Mouse (Mus musculus) heart, postnatal 0 days (tissue): Measurements from ENCODE around the gene Zbed5. TPM values are rescaled to one million over a fixed set of nuclear protein-coding genes. Genes with fewer than 3 reads are reported as not detected.

Experiments used
- ATAC-seq: fragments of 200-750 bp; cut with Nextera tagmentation; 2 replicates; pipeline ENCODE4 v1.8.0; 2017; ENCODE audit warnings: low read depth, moderate number of reproducible peaks, moderate library complexity; ENCODE audit not compliant: insufficient read depth
- DNase-seq: peaks from one replicate; pipeline ENCODE4 v3.0.0-alpha.2; 2016; ENCODE audit warnings: low spot score
- H3K27ac ChIP-seq: fragments of 300-500 bp; sonication (generic); 2 replicates; pipeline ENCODE4 v1.5.1; 2014; ENCODE audit warnings: low read depth, mild to moderate bottlenecking
- H3K27me3 ChIP-seq: fragments of 300-500 bp; sonication (generic); 2 replicates; pipeline ENCODE4 v1.6.1; 2014; ENCODE audit warnings: low read length, mixed read lengths; ENCODE audit not compliant: control insufficient read depth, insufficient read depth
- H3K36me3 ChIP-seq: fragments of 300-500 bp; sonication (generic); replicated peaks from 2 replicates; pipeline ENCODE4 v1.6.1; 2014; ENCODE audit warnings: low read length, mixed read lengths; ENCODE audit not compliant: control insufficient read depth, insufficient read depth
- H3K4me1 ChIP-seq: fragments of 300-500 bp; sonication (generic); 2 replicates; pipeline ENCODE4 v1.6.1; 2014; ENCODE audit warnings: antibody characterized with exemption; ENCODE audit not compliant: control insufficient read depth, insufficient read depth
- H3K4me2 ChIP-seq: fragments of 300-500 bp; sonication (generic); 2 replicates; pipeline ENCODE4 v1.6.1; 2014; ENCODE audit warnings: low read depth, mild to moderate bottlenecking, low read length, moderate library complexity
- H3K4me3 ChIP-seq: fragments of 300-500 bp; sonication (generic); 2 replicates; pipeline ENCODE4 v1.5.1; 2014; ENCODE audit warnings: low read depth, low read length
- H3K9ac ChIP-seq: fragments of 300-500 bp; sonication (generic); replicated peaks from 2 replicates; pipeline ENCODE4 v1.6.1; 2014; ENCODE audit warnings: low read depth, low read length, mixed read lengths
- H3K9me3 ChIP-seq: fragments of 300-500 bp; sonication (generic); replicated peaks from 2 replicates; pipeline ENCODE4 v1.6.1; 2016; ENCODE audit warnings: low read length; ENCODE audit not compliant: control insufficient read depth
- CTCF ChIP-seq: IDR thresholded peaks from 2 replicates; pipeline ENCODE4 v1.5.1; 2016; ENCODE audit warnings: antibody characterized with exemption, control low read depth, low read depth
- EP300 ChIP-seq: IDR thresholded peaks from 2 replicates; pipeline ENCODE4 v1.6.1; 2016; ENCODE audit warnings: antibody characterized with exemption, low read depth
- WGBS: fragments of 180-500 bp; shearing (Covaris S2); extraction: QIAGEN DNeasy Blood & Tissue Kit; methylation state at CpG from one replicate; pipeline ENCODE4 v1.1.7; 2014; 5-methylcytosine and 5-hydroxymethylcytosine counted together
- polyA plus RNA-seq: library from polyadenylated mRNA; unstranded; fragments of >200 nt; fragmentation: Nextera tagmentation; extraction: Ambion mirVana; gene quantifications from 2 replicates; pipeline ENCODE4 v1.2.1, GENCODE M21; 2015
- total RNA-seq: library from RNA; depleted of rRNA; stranded (reverse); fragments of >200 nt; gene quantifications from 2 replicates; pipeline ENCODE4 v1.2.3, GENCODE M21; 2014; ENCODE audit warnings: low replicate concordance

Gene Zbed5
- total and polyA plus RNA-seq, 2 experiments from 2014 or later: 1.4 to 1.5 TPM

DNA sequence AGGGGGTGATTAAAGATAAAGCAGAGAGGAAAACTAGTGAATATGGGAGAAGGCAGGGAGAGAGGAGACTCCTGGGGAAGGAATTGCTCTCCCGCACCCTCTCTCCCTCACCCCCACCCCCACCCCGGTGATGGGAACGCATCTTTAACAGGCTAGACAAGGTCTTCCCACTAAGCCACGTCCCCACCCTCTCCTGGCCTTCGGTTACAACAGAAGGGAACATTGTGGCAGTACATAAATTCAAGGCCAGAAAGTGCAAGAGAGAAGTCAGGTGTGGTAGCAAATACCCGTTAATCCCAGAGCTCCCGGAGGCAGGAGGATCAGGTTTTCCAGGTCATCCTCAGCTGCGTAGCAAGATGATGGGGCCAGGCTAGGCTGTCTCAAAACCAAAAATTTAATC is 23.8 kb downstream of the Zbed5 start:
- TF ChIP-seq EP300: no peak
- H3K27me3 ChIP-seq: no peaks in the 10 kb centered on the region
- H3K9ac ChIP-seq: no peak overlapping the region
- no peaks in the 10 kb centered on the region for H3K9me3 ChIP-seq
- no peak overlapping the region for H3K27ac ChIP-seq
- DNase-seq (no peak), ATAC-seq (no peak)
- 62% methylated on average over 8 of the region's 8 CpGs for WGBS
- no peaks in the 10 kb centered on the region for H3K36me3 ChIP-seq
- no peaks in the 10 kb centered on the region for H3K4me1 ChIP-seq
- H3K4me3 ChIP-seq: no peak overlapping the region
- H3K4me2 ChIP-seq: no peak overlapping the region

DNA sequence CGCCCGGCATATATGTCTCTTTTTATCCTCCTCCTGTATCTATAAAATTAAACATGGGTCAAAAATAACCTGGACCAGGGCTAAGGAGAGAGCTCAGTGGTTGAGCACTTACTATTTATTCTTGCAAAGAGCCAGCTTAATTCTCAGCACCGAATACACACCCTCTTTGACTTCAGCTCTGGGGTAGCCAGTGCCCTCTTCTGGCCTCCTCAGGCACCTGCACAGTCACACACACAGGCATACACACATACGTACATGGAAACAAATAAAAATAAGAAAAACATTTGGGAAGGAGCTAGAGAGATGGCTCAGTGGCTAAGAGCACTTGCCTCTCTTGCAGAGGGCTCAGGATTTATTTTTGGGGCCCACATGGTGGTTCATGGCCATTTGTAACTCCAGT is 26.4 kb downstream of the Zbed5 start:
- no peak overlapping the region for H3K4me2 ChIP-seq
- H3K27ac ChIP-seq: no peak overlapping the region
- DNase-seq (no peak), ATAC-seq (no peak)
- no peaks in the 10 kb centered on the region for H3K36me3 ChIP-seq
- H3K4me3 ChIP-seq: no peak overlapping the region
- H3K9me3 ChIP-seq: no peaks in the 10 kb centered on the region
- no peaks in the 10 kb centered on the region for H3K27me3 ChIP-seq
- no peak overlapping the region for H3K9ac ChIP-seq
- WGBS: 87% methylated on average over 4 of the region's 4 CpGs
- no peaks in the 10 kb centered on the region for H3K4me1 ChIP-seq
- TF ChIP-seq EP300 (no peak), CTCF (no peak)

DNA sequence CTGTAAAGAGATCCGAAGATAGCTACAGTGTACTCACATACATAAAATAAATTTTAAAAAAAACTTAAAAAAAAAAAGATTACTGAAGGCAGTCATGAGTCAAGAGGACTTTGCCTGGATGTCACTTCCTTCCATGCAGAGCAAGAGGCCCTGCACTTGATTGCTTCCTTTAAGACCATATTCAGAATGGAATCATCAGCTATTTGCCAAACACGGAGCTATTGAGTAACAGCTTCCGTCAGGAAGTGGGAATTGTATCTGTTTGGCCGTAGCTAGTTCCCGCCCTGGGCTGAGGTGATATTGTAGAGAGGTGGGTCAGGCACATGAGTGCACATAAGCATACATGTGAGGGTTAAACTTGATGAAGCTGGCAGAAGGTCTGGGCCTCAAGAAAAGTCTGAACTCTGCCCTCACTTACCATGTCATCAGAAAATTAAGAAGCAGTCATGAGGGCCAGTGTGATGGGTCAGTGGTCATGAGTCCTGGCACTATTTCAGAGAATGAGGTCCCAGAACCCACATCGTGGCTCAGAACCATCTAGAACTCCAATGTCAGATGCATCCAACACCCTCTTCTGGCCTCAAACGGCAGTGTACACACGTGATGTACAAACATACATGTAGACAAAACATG is 29.4 kb downstream of the Zbed5 start:
- WGBS: 67% methylated on average over 8 of the region's 8 CpGs
- DNase-seq (no peak), ATAC-seq (no peak)
- Histone ChIP-seq H3K4me2 (no peak overlapping the region), H3K27ac (no peak overlapping the region), H3K4me3 (no peak overlapping the region), H3K4me1 (no peaks in the 10 kb centered on the region), H3K36me3 (no peaks in the 10 kb centered on the region), H3K9ac (no peak overlapping the region), H3K9me3 (no peaks in the 10 kb centered on the region), H3K27me3 (no peaks in the 10 kb centered on the region)
- TF ChIP-seq CTCF: no peak
- TF ChIP-seq EP300: no peak

DNA sequence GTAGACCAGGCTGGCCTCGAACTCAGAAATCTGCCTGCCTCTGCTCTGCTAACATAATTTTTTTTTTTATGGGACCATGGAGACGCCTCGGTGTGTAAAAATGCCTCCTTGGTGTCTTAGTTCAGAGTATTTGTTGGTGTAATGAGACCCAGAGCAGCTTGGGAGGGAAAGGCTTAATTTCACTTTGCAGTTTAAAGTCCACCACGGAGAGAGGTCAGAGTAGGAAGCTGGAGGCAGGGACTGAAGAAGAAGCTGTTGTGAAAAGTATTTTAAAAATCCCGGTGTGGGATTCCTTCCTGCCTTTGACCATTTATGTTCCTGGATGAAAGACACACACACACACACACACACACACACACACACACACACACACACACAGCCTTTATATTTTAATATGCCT is 30.4 kb downstream of the Zbed5 start:
- TF ChIP-seq EP300 (no peak), CTCF (no peak)
- no peak for ATAC-seq
- H3K4me1 ChIP-seq: no peaks in the 10 kb centered on the region
- DNase-seq: no peak
- no peaks in the 10 kb centered on the region for H3K9me3 ChIP-seq
- no peaks in the 10 kb centered on the region for H3K27me3 ChIP-seq
- H3K27ac ChIP-seq: no peak overlapping the region
- no peak overlapping the region for H3K9ac ChIP-seq
- no peaks in the 10 kb centered on the region for H3K36me3 ChIP-seq
- no peak overlapping the region for H3K4me2 ChIP-seq
- 71% methylated on average over 5 of the region's 5 CpGs for WGBS
- H3K4me3 ChIP-seq: no peak overlapping the region

DNA sequence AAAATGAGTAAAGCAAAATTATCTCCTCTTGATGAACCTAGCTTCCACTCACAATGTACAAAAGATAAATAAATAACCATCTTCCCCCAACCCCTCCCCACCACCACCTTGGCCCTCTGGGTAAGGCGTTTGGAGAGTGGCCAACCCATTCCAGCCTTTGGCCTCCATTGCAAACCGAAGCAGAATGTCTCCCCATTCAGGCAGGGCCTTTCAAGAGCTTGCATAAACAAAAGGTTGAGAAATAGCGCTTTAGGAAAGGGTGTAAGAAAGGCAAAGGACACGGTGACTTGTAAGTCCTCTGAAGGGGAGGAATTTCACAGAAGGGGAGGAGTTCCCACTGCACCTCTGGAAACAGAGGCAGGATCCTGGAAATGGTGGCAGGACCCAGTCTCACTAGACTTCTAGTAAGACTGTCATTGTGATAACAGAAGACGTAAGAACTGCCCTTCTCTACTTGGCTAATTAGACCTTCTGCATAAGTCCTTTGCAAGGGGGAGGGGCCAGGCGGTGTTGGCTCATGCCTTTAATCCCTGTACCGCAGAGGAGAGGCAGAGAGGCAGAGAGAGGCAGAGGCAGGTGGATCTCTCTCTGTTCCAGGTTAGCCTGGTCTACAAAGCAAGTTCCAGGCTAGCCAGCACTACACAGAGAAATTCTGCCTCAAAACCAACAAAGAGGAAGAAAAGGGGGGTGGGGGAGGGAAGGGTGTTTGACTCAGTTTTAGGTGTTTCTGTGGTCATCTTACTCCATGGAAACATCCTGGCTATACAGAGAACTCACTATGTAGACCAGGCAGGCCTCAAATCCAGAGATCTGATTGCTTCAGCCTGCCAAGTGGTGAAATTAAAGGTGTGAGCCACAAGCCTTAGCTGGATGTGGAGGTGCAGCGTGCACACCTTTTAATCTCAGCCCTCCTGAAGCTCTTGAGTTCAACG is 34.7 kb downstream of the Zbed5 start:
- no peaks in the 10 kb centered on the region for H3K4me1 ChIP-seq
- no peak overlapping the region for H3K27ac ChIP-seq
- no peak overlapping the region for H3K9ac ChIP-seq
- no peak overlapping the region for H3K4me3 ChIP-seq
- no peaks in the 10 kb centered on the region for H3K9me3 ChIP-seq
- TF ChIP-seq EP300 (no peak), CTCF (no peak)
- ATAC-seq: no peak
- no peaks in the 10 kb centered on the region for H3K27me3 ChIP-seq
- H3K36me3 ChIP-seq: no peaks in the 10 kb centered on the region
- no peak overlapping the region for H3K4me2 ChIP-seq
- no peak for DNase-seq
- 42% methylated on average over 9 of the region's 9 CpGs for WGBS

DNA sequence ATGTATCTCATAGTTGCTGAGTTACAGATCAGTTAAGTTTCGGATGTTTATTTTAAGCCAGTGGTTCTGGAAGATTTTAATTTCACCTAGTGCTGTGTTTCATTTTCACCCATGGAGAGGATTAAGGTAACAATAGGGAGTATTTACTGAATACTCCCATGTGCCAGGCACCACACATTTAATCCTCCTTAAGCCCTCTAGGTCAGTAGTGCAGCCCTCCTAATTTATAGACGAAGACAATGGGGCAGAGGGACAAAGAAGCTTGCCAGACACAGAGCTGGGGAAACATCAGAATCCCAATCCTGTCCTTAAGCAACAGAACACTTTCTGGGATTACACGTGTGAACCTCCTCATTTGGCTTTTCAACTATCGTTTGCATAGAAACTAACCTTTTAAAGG is 41.4 kb downstream of the Zbed5 start:
- H3K9me3 ChIP-seq: no peaks in the 10 kb centered on the region
- no peak overlapping the region for H3K27ac ChIP-seq
- H3K4me2 ChIP-seq: no peak overlapping the region
- no peaks in the 10 kb centered on the region for H3K27me3 ChIP-seq
- no peak for TF ChIP-seq CTCF
- no peak for TF ChIP-seq EP300
- no peak overlapping the region for H3K4me3 ChIP-seq
- no peaks in the 10 kb centered on the region for H3K36me3 ChIP-seq
- WGBS: 50% methylated on average over 4 of the region's 4 CpGs
- no peak overlapping the region for H3K9ac ChIP-seq
- no peak for ATAC-seq
- DNase-seq: no peak
- H3K4me1 ChIP-seq: no peaks in the 10 kb centered on the region
